Mouse (Mus musculus) splenic B cell, adult 2 months (primary cell): ENCODE results near the gene Crabp2.
A peak's percentile ranks its signal among the peaks of the same experiment; 100 is the strongest.

Experiments used
- DNase-seq: peaks from one replicate; pipeline ENCODE4 v3.0.0-alpha.2; 2011; ENCODE audit warnings: low read depth, low spot score
- H3K27me3 ChIP-seq: 2 replicates; pipeline ENCODE4 v1.6.1; 2012; ENCODE audit warnings: mild to moderate bottlenecking, low read length, moderate library complexity, mixed read lengths; ENCODE audit not compliant: control insufficient read depth, poor library complexity, insufficient read depth, severe bottlenecking
- H3K36me3 ChIP-seq: 2 replicates; pipeline ENCODE4 v1.6.1; 2012; ENCODE audit warnings: mild to moderate bottlenecking, low read length, moderate library complexity, mixed read lengths; ENCODE audit not compliant: control insufficient read depth, poor library complexity, insufficient read depth, severe bottlenecking

Crabp2 gene

GRCm38 (mm10) chr3:87981214-87981760, 32.8 kb downstream of the Crabp2 start:
- no peak for DNase-seq
- H3K36me3 ChIP-seq = no peaks in the 10 kb centered on the region
- H3K27me3 ChIP-seq = no peaks in the 10 kb centered on the region

GRCm38 (mm10) chr3:87981894-87982835, 33.7 kb downstream of the Crabp2 start:
- no peak for DNase-seq
- Histone ChIP-seq H3K36me3 (no peaks in the 10 kb centered on the region), H3K27me3 (no peaks in the 10 kb centered on the region)

- peak; percentile 29 for DNase-seq
- no peaks in the 10 kb centered on the region for H3K36me3 ChIP-seq
- no peaks in the 10 kb centered on the region for H3K27me3 ChIP-seq
Observed at GRCm38 (mm10) chr3:87982836-87983601, 34.6 kb downstream of the Crabp2 start.

- no peaks in the 10 kb centered on the region for H3K27me3 ChIP-seq
- H3K36me3 ChIP-seq = no peaks in the 10 kb centered on the region
- DNase-seq = no peak
Observed at GRCm38 (mm10) chr3:87983627-87984026, 35.2 kb downstream of the Crabp2 start.

- H3K27me3 ChIP-seq = no peaks in the 10 kb centered on the region
- no peak for DNase-seq
Observed at GRCm38 (mm10) chr3:87984094-87984493, 35.6 kb downstream of the Crabp2 start.

GRCm38 (mm10) chr3:87985505-87986320, 37.2 kb downstream of the Crabp2 start:
- no peak for DNase-seq
- H3K27me3 ChIP-seq = no peaks in the 10 kb centered on the region
- no peaks in the 10 kb centered on the region for H3K36me3 ChIP-seq

More at GRCm38 (mm10) chr3:87984094-87984493, 35.6 kb downstream of the Crabp2 start:
- H3K36me3 ChIP-seq = no peaks in the 10 kb centered on the region

GRCm38 (mm10) chr3:87986868-87987267, 38.4 kb downstream of the Crabp2 start:
- peak; percentile 95 for DNase-seq

GRCm38 (mm10) chr3:87987633-87988032, 39.2 kb downstream of the Crabp2 start:
- Histone ChIP-seq H3K27me3 (no peaks in the 10 kb centered on the region), H3K36me3 (no peaks in the 10 kb centered on the region)
- peak; percentile 48 for DNase-seq

More at GRCm38 (mm10) chr3:87986868-87987267, 38.4 kb downstream of the Crabp2 start:
- no peaks in the 10 kb centered on the region for H3K36me3 ChIP-seq
- no peaks in the 10 kb centered on the region for H3K27me3 ChIP-seq

- no peaks in the 10 kb centered on the region for H3K27me3 ChIP-seq
- no peak for DNase-seq
- H3K36me3 ChIP-seq = no peaks in the 10 kb centered on the region
Observed at GRCm38 (mm10) chr3:87988068-87988467, 39.6 kb downstream of the Crabp2 start.

- Histone ChIP-seq H3K36me3 (no peaks in the 10 kb centered on the region), H3K27me3 (no peaks in the 10 kb centered on the region)
- no peak for DNase-seq
Observed at GRCm38 (mm10) chr3:87989935-87990334, 41.5 kb downstream of the Crabp2 start.

- H3K27me3 ChIP-seq = no peaks in the 10 kb centered on the region
- peak; percentile 48 for DNase-seq
- no peaks in the 10 kb centered on the region for H3K36me3 ChIP-seq
Observed at GRCm38 (mm10) chr3:87993436-87993835, 45.0 kb downstream of the Crabp2 start.

GRCm38 (mm10) chr3:87995331-87995730, 46.9 kb downstream of the Crabp2 start:
- H3K27me3 ChIP-seq = no peaks in the 10 kb centered on the region; the same call in 1 of the 2 replicates
- DNase-seq = no peak
- no peaks in the 10 kb centered on the region for H3K36me3 ChIP-seq

GRCm38 (mm10) chr3:87996401-87996800, 47.9 kb downstream of the Crabp2 start:
- no peaks in the 10 kb centered on the region for H3K36me3 ChIP-seq
- DNase-seq = no peak
- no peaks in the 10 kb centered on the region; the same call in 1 of the 2 replicates for H3K27me3 ChIP-seq

- H3K27me3 ChIP-seq = no peaks in the 10 kb centered on the region; the same call in 1 of the 2 replicates
- no peak for DNase-seq
- H3K36me3 ChIP-seq = no peaks in the 10 kb centered on the region
Observed at GRCm38 (mm10) chr3:87996971-87997614, 48.6 kb downstream of the Crabp2 start.
